Mouse (Mus musculus): ENCODE measurements at regions not wholly inside any gene's neighbourhood (a gene's known extent, or its start where the extent isn't known, plus 50 kb on each side); places are given as distances from the start of the nearest gene placed in this dataset.

DNA sequence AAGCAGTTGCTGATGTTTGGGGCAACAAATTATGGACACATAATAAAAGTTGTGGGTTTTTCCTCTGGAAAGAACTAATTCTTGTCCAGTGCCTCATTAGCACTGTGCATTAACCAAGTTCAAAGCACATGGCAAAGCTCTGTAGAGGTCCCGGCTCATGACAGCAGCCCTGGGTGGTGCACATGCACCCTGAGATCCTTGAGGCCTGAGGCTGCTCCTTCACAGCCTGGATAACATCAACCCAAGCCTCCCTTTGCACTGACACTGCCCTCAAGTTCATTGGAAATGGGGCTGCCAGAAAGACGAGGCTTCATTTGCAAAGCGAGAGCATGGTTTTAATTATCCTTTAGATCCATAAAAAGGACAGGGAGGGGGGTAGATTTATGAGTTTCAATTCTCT is 216.3 kb downstream of the Ets1 start:
- no peak for TF ChIP-seq POLR2A (IDR thresholded peaks at IDR 0.05; ENCODE audit: low read depth, low read length)
- TF ChIP-seq CTCF (IDR thresholded peaks at IDR 0.05; ENCODE audit: extremely low read depth, insufficient read length, insufficient replicate concordance, low read depth, low read length): no peak
